Mouse (Mus musculus) retina, embryonic 14.5 days (tissue): ENCODE measurements at regions not wholly inside any gene's neighbourhood (a gene's known extent, or its start where the extent isn't known, plus 50 kb on each side); places are given as distances from the start of the nearest gene placed in this dataset.
A peak's percentile ranks its signal among the peaks of the same experiment; 100 is the strongest.

Experiments
- DNase-seq: peaks from one replicate; pipeline ENCODE4 v3.0.0-alpha.2; 2015; ENCODE audit warnings: low spot score

DNA sequence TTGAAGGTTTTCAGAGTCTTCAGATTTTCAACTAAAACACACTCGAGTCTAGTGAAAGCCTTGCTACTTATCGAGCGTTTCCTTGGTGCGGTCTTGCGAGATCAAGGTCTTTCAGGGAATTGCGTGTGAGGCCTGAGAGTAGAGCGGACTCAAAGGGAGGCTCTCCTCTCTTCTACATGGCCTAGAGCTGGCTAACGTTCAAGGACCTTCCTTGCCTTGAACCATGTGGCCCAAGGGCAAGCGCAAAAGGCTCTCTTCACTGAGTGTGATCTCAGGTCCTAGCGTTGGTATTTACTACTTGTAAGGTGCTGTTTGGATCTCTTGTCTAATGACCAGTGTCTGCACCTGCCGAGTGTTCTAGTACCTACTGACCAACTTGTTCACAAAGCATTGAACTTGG is 324.4 kb downstream of the Gm45692 start:
- no peak for DNase-seq

DNA sequence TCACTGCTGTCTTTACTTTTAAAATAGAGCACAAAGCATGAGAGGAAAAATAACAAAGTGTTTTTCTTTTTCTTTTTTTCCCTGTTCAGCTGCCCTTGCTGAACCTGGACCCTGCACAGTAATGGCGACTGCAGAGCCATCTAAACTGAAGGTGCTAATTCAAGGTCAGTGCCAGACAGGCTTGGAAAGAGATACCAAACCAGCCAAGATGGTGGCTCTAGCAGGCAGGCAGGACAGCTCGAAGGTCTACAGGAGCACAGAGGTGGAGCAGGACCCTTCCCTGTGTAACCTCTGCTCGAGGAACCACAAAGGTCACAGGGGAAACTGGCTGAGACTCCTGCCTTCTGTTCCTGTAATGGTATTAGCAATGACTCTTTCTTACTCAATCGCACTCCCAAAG is 326.7 kb downstream of the Gm45692 start:
- no peak for DNase-seq

DNA sequence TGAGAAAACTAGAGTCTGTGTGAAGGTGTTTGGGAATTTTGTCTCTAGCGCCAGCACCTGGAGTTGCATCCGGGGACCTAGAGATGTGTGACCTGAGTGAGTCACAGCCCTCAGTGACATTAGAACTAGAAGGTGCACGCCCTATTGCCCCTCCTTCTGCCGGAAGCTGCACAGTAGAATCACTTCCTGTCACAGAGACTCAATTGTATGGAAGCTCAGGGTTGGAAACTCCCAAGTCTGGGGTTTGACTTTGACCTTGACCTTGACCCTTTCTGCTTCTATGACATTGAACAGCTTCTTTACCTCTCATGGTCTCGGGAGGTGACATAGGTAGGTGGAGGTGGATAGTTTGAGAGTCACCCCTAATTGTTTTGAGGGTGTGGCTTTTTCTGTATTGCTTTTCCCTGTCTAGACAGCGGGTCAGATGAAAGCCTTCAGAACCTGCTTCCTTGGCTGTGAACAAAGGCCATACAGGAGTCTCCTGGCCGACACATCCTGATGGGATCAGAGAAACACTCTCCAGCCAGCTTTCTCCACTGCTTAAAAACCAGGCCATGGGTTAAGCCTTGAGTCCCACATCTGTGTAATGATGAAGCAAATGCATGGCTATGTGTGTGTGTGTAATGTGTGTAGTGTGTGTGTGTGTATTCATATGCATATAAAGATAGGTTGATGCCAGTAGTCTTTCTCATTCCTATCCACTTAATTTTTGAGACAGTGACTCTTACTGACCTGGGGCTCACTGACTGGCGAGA is 328.7 kb downstream of the Gm45692 start:
- DNase-seq: no peak

GRCm38 (mm10) chr8:26449291-26449690 is 330.0 kb downstream of the Gm45692 start:
- no peak for DNase-seq

- no peak for DNase-seq
Observed at GRCm38 (mm10) chr8:26450543-26450942, 331.2 kb downstream of the Gm45692 start.

- DNase-seq: no peak
Observed at GRCm38 (mm10) chr8:26452976-26453573, 333.7 kb downstream of the Gm45692 start.

DNA sequence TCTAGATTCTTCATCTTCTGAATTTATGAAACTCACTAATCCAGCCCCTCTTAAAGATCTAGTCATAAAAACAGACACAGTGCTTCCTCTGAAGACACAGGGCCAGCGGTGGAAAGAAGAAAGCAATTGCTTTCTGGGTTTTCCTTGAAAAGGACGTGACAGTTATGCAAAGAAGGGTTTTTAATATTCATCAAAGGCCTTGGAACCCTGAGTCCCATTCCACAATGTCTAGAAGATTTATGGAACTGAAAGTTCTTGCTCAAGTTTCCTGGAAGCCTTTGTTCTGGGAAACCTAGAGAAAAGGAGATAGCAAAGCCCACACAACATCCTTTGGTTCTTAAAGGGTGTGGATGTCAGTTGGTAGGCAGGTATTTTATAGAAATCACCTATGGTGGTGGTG is 346.0 kb downstream of the Gm45692 start:
- DNase-seq: no peak

DNA sequence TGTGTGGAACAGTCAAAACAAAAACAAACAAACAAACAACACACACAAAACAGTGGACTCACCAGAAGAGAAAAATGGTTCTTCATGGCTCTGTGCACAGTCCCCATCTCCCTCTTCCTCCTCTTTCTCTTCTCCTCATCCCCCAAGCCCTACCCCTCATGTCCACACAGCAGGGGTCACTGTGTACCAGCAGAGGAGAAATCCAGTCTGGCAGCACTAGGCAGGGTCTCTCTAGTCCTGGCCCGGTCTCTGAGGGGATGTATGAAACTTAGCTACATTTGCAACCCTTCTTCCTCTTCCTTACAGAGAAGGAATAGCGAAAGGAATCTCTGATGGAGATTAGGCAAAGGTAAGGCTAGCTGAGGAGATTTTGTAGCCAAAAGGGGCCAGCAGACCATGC is 349.1 kb downstream of the Gm45692 start:
- DNase-seq: no peak

DNA sequence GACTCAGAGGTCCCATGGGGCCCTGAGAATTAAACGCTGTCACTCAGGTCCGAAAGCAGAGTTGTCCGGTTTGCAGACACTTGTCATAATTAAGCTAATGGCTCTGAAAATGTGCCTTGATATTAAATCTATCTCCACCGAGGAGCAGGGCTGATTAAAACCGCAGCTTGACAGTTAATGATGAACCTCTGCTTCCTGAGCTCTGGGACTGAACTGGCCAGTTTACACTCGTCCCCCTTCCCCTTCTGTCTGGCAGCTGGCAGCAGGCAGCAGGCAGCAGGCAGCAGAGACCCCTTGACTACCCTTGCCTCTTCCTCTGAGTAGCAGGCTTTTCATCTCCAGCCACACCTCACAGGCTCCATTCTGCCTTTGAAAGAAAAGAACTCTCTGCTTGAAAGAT is 350.4 kb downstream of the Gm45692 start:
- DNase-seq: peak; percentile 17

DNA sequence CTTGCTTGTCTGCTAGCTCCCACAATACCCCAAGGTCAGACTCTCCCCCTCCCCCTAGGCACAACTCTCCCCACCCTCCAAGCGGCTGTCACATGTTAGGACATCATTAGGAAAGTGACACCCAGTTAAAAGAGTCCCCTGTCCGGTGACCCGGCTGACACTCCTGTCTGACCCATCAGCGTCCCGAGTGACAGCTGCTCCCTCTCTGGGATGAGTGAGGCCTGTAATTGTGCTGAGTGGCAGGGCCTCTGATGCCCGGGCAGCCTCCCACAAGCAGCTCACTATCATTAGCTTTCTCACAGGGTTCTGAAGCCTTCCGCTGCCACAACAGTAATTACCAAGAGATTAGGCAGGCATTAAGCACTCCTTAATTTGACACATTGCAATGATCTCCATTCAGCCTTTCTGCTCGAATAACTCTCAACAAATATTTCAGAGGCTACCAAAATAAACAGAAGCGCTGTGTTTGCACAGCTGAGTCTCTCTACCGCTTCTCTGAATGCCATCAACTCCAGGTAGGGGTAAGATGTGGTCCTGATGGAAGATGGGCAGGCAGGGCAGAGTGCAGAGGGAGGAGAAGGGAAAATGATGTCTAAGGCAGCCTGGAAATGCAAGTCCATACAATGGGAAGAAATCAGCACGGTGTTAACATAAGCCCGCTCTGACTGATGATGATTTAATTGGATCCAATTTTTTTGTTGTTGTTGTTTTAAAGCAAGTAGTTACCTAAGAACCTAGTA is 352.6 kb downstream of the Gm45692 start:
- peak; percentile 75 for DNase-seq

DNA sequence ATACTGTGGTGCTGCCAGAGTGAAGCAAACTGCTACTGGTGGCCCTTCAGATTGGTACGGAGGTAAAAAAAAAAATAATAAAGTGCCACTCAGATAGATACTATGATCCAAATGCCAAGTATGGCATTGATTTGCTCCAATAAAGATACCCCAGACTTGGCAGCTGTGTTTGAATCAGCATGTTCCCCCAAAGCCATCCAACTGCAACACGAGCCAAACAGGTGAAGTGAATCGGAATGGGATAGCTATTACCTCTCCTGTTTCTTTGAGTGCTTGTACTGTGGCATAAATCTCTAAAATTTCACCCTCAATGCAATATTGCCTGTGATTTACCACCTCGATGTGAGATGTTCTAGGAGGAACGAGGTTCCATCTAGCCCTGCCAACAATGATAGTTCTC is 365.4 kb downstream of the Gm45692 start:
- no peak for DNase-seq

DNA sequence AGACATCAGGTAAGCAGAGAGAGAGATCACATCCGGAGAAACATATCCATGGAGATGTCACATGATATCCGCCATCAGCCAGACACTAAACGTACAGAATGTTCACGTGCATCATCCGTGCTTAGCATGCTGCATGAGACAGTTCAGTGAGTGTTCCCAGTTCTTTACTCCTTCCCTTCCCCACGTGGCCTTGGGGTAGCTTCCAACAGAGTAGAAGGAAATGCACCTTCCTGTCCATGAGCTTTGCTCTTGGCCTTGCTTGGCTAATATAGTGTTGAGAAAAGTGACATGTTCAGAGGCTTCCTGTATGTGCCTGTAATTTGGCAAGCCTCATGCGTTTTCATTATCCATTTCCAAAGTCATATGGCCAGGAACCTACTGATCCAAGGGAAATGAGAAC is 368.5 kb downstream of the Gm45692 start:
- DNase-seq: no peak

DNA sequence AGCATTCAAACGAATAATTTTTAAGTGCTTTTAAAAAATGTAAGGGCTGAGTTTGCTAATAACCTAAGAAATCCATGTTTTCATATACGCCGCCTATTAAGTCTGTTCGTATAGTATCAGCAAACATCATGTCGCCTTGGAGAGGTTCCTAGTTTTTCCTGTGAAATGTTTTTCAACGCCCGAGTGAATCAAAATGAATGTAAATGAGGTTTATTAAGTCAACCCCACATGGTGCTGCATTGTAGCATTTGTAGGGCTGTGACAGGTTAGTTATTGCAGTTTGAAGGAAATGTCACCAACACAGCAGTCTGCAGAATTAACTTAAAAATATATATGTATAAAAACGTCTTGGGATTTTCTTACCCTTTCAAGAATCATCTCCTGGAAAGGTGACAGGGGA is 369.3 kb downstream of the Gm45692 start:
- no peak for DNase-seq

- no peak for DNase-seq
Observed at GRCm38 (mm10) chr8:26501196-26501813, 382.0 kb downstream of the Gm45692 start.

GRCm38 (mm10) chr8:26501814-26502572 is 382.7 kb downstream of the Gm45692 start:
- DNase-seq: no peak

GRCm38 (mm10) chr8:26502772-26503171 is 383.4 kb downstream of the Gm45692 start:
- no peak for DNase-seq

DNA sequence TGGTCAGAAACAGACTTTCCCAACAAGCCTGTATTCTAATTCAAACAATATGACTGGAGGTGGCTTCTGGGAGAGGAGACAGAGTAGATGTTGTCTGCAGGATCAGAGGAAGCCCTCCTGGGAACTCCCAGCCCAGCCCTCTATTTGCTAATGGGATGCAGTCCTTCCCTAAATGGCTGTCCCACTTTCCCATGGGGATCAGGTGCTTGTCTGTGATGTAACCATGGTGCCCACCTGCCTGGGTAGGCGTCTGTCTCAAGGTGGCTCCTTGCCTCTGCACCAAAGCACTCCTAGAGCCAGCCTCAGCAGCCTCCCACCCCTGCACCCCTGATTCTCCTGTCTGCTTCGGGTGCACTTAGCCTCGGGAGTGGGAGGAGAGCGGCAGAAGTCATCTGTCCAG is 384.6 kb downstream of the Gm45692 start:
- no peak for DNase-seq

- DNase-seq: no peak
Observed at GRCm38 (mm10) chr8:26504319-26505035, 385.1 kb downstream of the Gm45692 start.

- no peak for DNase-seq
Observed at GRCm38 (mm10) chr8:26507611-26508070, 388.3 kb downstream of the Gm45692 start.

GRCm38 (mm10) chr8:26509254-26509653 is 389.9 kb downstream of the Gm45692 start:
- DNase-seq: no peak

DNA sequence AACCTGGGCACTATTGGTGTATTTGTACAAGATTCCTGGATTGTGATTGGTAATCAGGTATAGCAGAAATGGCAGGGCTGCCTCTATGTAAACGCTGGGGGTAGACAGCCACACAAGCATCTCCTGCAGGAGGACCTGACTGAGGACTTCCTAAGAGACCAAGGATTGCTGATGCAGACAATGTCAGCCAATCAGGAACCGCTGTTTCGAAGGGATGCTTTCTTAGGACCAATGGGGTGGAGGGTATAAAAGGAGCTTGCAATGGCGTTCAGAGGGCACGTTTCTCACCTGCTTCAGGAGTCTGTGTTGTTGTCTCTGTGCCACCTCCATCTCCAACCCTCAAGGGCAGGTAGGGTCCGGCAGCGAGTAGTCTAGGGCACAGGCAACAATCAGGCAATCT is 393.7 kb downstream of the Gm45692 start:
- no peak for DNase-seq
